Mouse (Mus musculus): ENCODE measurements around the gene 2210011C24Rik. TPM values are rescaled to one million over a fixed set of nuclear protein-coding genes. Genes with fewer than 3 reads are reported as not detected.

The 2210011C24Rik gene
- total RNA-seq, 2 experiments from 2014 or later = 0.52 to 1.2 TPM

Small RNA genes lying within 50 kb of the gene (microRNA-seq; reads per million reads assigned to microRNA genes)
- gene Mir1199 = 0.60 to 4.7 reads per million in 2 experiments
- 5.7 to 8.1 reads per million in 2 experiments for gene Mir8111

Other genes with a start within 250 kb of the 2210011C24Rik start
- 100 to 1,000 TPM; 319 to 321 TPM for gene Adgrl1, start 112.1 kb downstream of the 2210011C24Rik start, total RNA-seq (2021)
- under 1 TPM; 0.43 to 0.47 TPM for gene Gm10644, start 57.0 kb downstream of the 2210011C24Rik start, total RNA-seq (2021)
- under 1 TPM; 0.32 to 0.48 TPM for gene Asf1b, start 56.7 kb downstream of the 2210011C24Rik start, total RNA-seq (2021)
- 100 to 1,000 TPM; 239 to 256 TPM for gene Prkaca, start 39.2 kb downstream of the 2210011C24Rik start, total RNA-seq (2021)
- 10 to 100 TPM; 42.1 to 43.1 TPM for gene Samd1, start 14.5 kb downstream of the 2210011C24Rik start, total RNA-seq (2021)
- gene 1700067K01Rik, start 10.7 kb downstream of the 2210011C24Rik start, total RNA-seq (2021) = under 1 TPM; 0.40 to 0.75 TPM
- gene Palm3, start 9.3 kb upstream of the 2210011C24Rik start, total RNA-seq (2021) = 1 to 10 TPM; 2.9 to 4.1 TPM
- 1 to 10 TPM; 2.3 to 2.9 TPM for gene Il27ra, start 30.4 kb upstream of the 2210011C24Rik start, total RNA-seq (2021)
- gene Rln3, start 32.8 kb upstream of the 2210011C24Rik start, total RNA-seq (2021) = not detected
- 1 to 10 TPM; 4.2 to 4.4 TPM for gene Gm10643, start 53.0 kb upstream of the 2210011C24Rik start, total RNA-seq (2021)
- 10 to 100 TPM; 24.0 to 30.9 TPM for gene Rfx1, start 54.7 kb upstream of the 2210011C24Rik start, total RNA-seq (2021)
- gene Dcaf15, start 92.6 kb upstream of the 2210011C24Rik start, total RNA-seq (2021) = 10 to 100 TPM; 16.7 to 20.9 TPM
- gene Podnl1, start 113.8 kb upstream of the 2210011C24Rik start, total RNA-seq (2021) = not detected
- 10 to 100 TPM; 58.3 to 64.6 TPM for gene Cc2d1a, start 135.8 kb upstream of the 2210011C24Rik start, total RNA-seq (2021)
- 1 to 10 TPM; 1.7 to 1.8 TPM for gene 4930432K21Rik, start 135.9 kb upstream of the 2210011C24Rik start, total RNA-seq (2021)
- gene Nanos3, start 173.0 kb upstream of the 2210011C24Rik start, total RNA-seq (2021) = 1 to 10 TPM; 2.2 to 4.9 TPM
- 10 to 100 TPM; 16.8 to 18.1 TPM for gene Zswim4, start 224.9 kb upstream of the 2210011C24Rik start, total RNA-seq (2021)
- 100 to 1,000 TPM; 131 to 145 TPM for gene D8Ertd738e, start 237.5 kb upstream of the 2210011C24Rik start, total RNA-seq (2021)
- gene Mri1, start 245.2 kb upstream of the 2210011C24Rik start, total RNA-seq (2021) = 10 to 100 TPM; 15.1 to 16.2 TPM